Mouse (Mus musculus): ENCODE data around the gene Myom3. TPM values are rescaled to one million over a fixed set of nuclear protein-coding genes. Genes with fewer than 3 reads are reported as not detected.

Myom3 gene
- polyA plus RNA-seq, 1 experiment from 2014 or later = not detected

GRCm38 (mm10) chr4:135857597-135858186 lies 98.2 kb downstream of the Myom3 start:
- peaks cover 9% of the 10 kb centered on the region; the same call in 1 of the 2 replicates for H3K4me1 ChIP-seq (replicated peaks; ENCODE audit: control insufficient read depth, insufficient read depth, low read length)
- DNase-seq (ENCODE audit: low spot score) (no peak), ATAC-seq (replicated peaks; ENCODE audit: low FRiP score) (no peak)
- H3K4me2 ChIP-seq (ENCODE audit: low read depth, low read length, severe bottlenecking) = peak overlapping the region; percentile 79
- no peaks in the 10 kb centered on the region for H3K9me3 ChIP-seq (ENCODE audit: control insufficient read depth, low read length)
- WGBS = 16% methylated on average over 7 of the region's 7 CpGs
- no peaks in the 10 kb centered on the region; the same call in 1 of the 2 replicates for H3K36me3 ChIP-seq (ENCODE audit: control insufficient read depth, insufficient read depth, low read length)
- H3K27ac ChIP-seq (ENCODE audit: low read depth, low read length) = no peak overlapping the region
- no peaks in the 10 kb centered on the region for H3K27me3 ChIP-seq (ENCODE audit: control insufficient read depth, insufficient read depth, low read length)
- H3K4me3 ChIP-seq (ENCODE audit: low read depth, low read length) = peak overlapping the region; percentile 71
- peak overlapping the region; percentile 80 for H3K9ac ChIP-seq (ENCODE audit: low read length)

Other genes with a start within 250 kb of the Myom3 start
- gene Grhl3, start 186.1 kb upstream of the Myom3 start, polyA plus RNA-seq (2014; fragmentation: Nextera tagmentation; extraction: Ambion mirVana) = 3.9 and 4.5 TPM in 2 replicates
- 0.32 and 0.59 TPM in 2 replicates for gene Ifnlr1, start 73.4 kb upstream of the Myom3 start, polyA plus RNA-seq (2014; fragmentation: Nextera tagmentation; extraction: Ambion mirVana)
- gene Il22ra1, start 31.5 kb upstream of the Myom3 start, polyA plus RNA-seq (2014; fragmentation: Nextera tagmentation; extraction: Ambion mirVana) = not detected in 2 replicates
- 392 and 452 TPM in 2 replicates for gene Srsf10, start 96.0 kb downstream of the Myom3 start, polyA plus RNA-seq (2014; fragmentation: Nextera tagmentation; extraction: Ambion mirVana)
- gene Pnrc2, start 114.1 kb downstream of the Myom3 start, polyA plus RNA-seq (2014; fragmentation: Nextera tagmentation; extraction: Ambion mirVana) = 220 and 234 TPM in 2 replicates
- gene Cnr2, start 135.7 kb downstream of the Myom3 start, polyA plus RNA-seq (2014; fragmentation: Nextera tagmentation; extraction: Ambion mirVana) = 0.13 and 0.17 TPM in 2 replicates
- gene Fuca1, start 161.0 kb downstream of the Myom3 start, polyA plus RNA-seq (2014; fragmentation: Nextera tagmentation; extraction: Ambion mirVana) = 42.3 and 49.2 TPM in 2 replicates
- 55.9 and 59.9 TPM in 2 replicates for gene Hmgcl, start 186.7 kb downstream of the Myom3 start, polyA plus RNA-seq (2014; fragmentation: Nextera tagmentation; extraction: Ambion mirVana)
- gene Gale, start 204.0 kb downstream of the Myom3 start, polyA plus RNA-seq (2014; fragmentation: Nextera tagmentation; extraction: Ambion mirVana) = 29.9 and 32.5 TPM in 2 replicates
- gene Lypla2, start 212.9 kb downstream of the Myom3 start, polyA plus RNA-seq (2014; fragmentation: Nextera tagmentation; extraction: Ambion mirVana) = 169 and 178 TPM in 2 replicates
- 64.9 and 67.6 TPM in 2 replicates for gene Pithd1, start 227.5 kb downstream of the Myom3 start, polyA plus RNA-seq (2014; fragmentation: Nextera tagmentation; extraction: Ambion mirVana)

Data from forebrain, embryonic 11.5 days (tissue).